Mouse (Mus musculus): ENCODE data around the gene Syne3.

The Syne3 gene

GRCm38 (mm10) chr12:104969618-104970017 lies 40.0 kb downstream of the Syne3 start:
- DNase-seq (ENCODE audit: low spot score), result no peak

- no peak for DNase-seq (ENCODE audit: low spot score)
Measured at GRCm38 (mm10) chr12:104969177-104969576, 40.4 kb downstream of the Syne3 start.

GRCm38 (mm10) chr12:104964953-104965911 lies 44.4 kb downstream of the Syne3 start:
- peak; percentile 73 for DNase-seq (ENCODE audit: low spot score)

- DNase-seq (ENCODE audit: low spot score), result no peak
Measured at GRCm38 (mm10) chr12:104960421-104960820, 49.2 kb downstream of the Syne3 start.

GRCm38 (mm10) chr12:104959966-104960365 lies 49.6 kb downstream of the Syne3 start:
- peak; percentile 59 for DNase-seq (ENCODE audit: low spot score)

- DNase-seq (ENCODE audit: low spot score), result no peak
Measured at GRCm38 (mm10) chr12:104958263-104958662, 51.3 kb downstream of the Syne3 start.

GRCm38 (mm10) chr12:104957165-104957564 lies 52.4 kb downstream of the Syne3 start:
- DNase-seq (ENCODE audit: low spot score), result no peak

- DNase-seq (ENCODE audit: low spot score), result no peak
Measured at GRCm38 (mm10) chr12:104956406-104956805, 53.2 kb downstream of the Syne3 start.

GRCm38 (mm10) chr12:104955003-104955800 lies 54.4 kb downstream of the Syne3 start:
- DNase-seq (ENCODE audit: low spot score), result peak; percentile 31

- peak; percentile 60 for DNase-seq (ENCODE audit: low spot score)
Measured at GRCm38 (mm10) chr12:104953941-104954340, 55.7 kb downstream of the Syne3 start.

- peak; percentile 61 for DNase-seq (ENCODE audit: low spot score)
Measured at GRCm38 (mm10) chr12:104952458-104952857, 57.2 kb downstream of the Syne3 start.

GRCm38 (mm10) chr12:104947911-104948310 lies 61.7 kb downstream of the Syne3 start:
- no peak for DNase-seq (ENCODE audit: low spot score)

- DNase-seq (ENCODE audit: low spot score), result no peak
Measured at GRCm38 (mm10) chr12:104946231-104946630, 63.4 kb downstream of the Syne3 start.

GRCm38 (mm10) chr12:104940466-104940865 lies 69.1 kb downstream of the Syne3 start:
- no peak for DNase-seq (ENCODE audit: low spot score)

- DNase-seq (ENCODE audit: low spot score), result no peak
Measured at GRCm38 (mm10) chr12:104940027-104940386, 69.6 kb downstream of the Syne3 start.

- DNase-seq (ENCODE audit: low spot score), result peak; percentile 68
Measured at GRCm38 (mm10) chr12:104939372-104940026, 70.1 kb downstream of the Syne3 start.

GRCm38 (mm10) chr12:104938935-104939334 lies 70.7 kb downstream of the Syne3 start:
- DNase-seq (ENCODE audit: low spot score), result peak; percentile 16

- DNase-seq (ENCODE audit: low spot score), result peak; percentile 29
Measured at GRCm38 (mm10) chr12:104936223-104936622, 73.4 kb downstream of the Syne3 start.

GRCm38 (mm10) chr12:104935144-104935543 lies 74.5 kb downstream of the Syne3 start:
- DNase-seq (ENCODE audit: low spot score), result no peak

- no peak for DNase-seq (ENCODE audit: low spot score)
Measured at GRCm38 (mm10) chr12:104933800-104934199, 75.8 kb downstream of the Syne3 start.

GRCm38 (mm10) chr12:104933217-104933616 lies 76.4 kb downstream of the Syne3 start:
- no peak for DNase-seq (ENCODE audit: low spot score)

- no peak for DNase-seq (ENCODE audit: low spot score)
Measured at GRCm38 (mm10) chr12:104925765-104926164, 83.8 kb downstream of the Syne3 start.

All from MN1 (cell line).